Mouse (Mus musculus): ENCODE measurements at regions not wholly inside any gene's neighbourhood (a gene's known extent, or its start where the extent isn't known, plus 50 kb on each side); places are given as distances from the start of the nearest gene placed in this dataset.

GRCm38 (mm10) chr2:178636901-178637300 lies 206.6 kb downstream of the Cdh26 start:
- TF ChIP-seq CTCF (IDR thresholded peaks at IDR 0.05; ENCODE audit: extremely low read depth, insufficient read depth, low read length) (no peak), POLR2A (IDR thresholded peaks at IDR 0.05; ENCODE audit: extremely low read depth, insufficient read depth, low read length) (no peak)
- no peak overlapping the region for H3K4me3 ChIP-seq (ENCODE audit: insufficient read depth, low read length)
- H3K4me1 ChIP-seq (ENCODE audit: control insufficient read depth, insufficient read depth, low read length) = no peaks in the 10 kb centered on the region
- no peak overlapping the region for H3K27ac ChIP-seq (ENCODE audit: insufficient read depth, low read length)

GRCm38 (mm10) chr2:178642137-178643052 lies 212.1 kb downstream of the Cdh26 start:
- H3K4me1 ChIP-seq (ENCODE audit: control insufficient read depth, insufficient read depth, low read length) = no peaks in the 10 kb centered on the region; the same call in 1 of the 2 replicates
- no peak overlapping the region for H3K27ac ChIP-seq (ENCODE audit: insufficient read depth, low read length)
- H3K4me3 ChIP-seq (ENCODE audit: insufficient read depth, low read length) = no peak overlapping the region
- TF ChIP-seq CTCF (IDR thresholded peaks at IDR 0.05; ENCODE audit: extremely low read depth, insufficient read depth, low read length) (no peak), POLR2A (IDR thresholded peaks at IDR 0.05; ENCODE audit: extremely low read depth, insufficient read depth, low read length) (no peak)

GRCm38 (mm10) chr2:178643053-178643402 lies 212.7 kb downstream of the Cdh26 start:
- Histone ChIP-seq H3K4me3 (ENCODE audit: insufficient read depth, low read length) (no peak overlapping the region), H3K27ac (ENCODE audit: insufficient read depth, low read length) (no peak overlapping the region), H3K4me1 (ENCODE audit: control insufficient read depth, insufficient read depth, low read length) (no peaks in the 10 kb centered on the region; the same call in 1 of the 2 replicates)
- TF ChIP-seq CTCF (IDR thresholded peaks at IDR 0.05; ENCODE audit: extremely low read depth, insufficient read depth, low read length) (no peak), POLR2A (IDR thresholded peaks at IDR 0.05; ENCODE audit: extremely low read depth, insufficient read depth, low read length) (no peak)

GRCm38 (mm10) chr2:178643841-178644240 lies 213.5 kb downstream of the Cdh26 start:
- Histone ChIP-seq H3K4me3 (ENCODE audit: insufficient read depth, low read length) (no peak overlapping the region), H3K4me1 (ENCODE audit: control insufficient read depth, insufficient read depth, low read length) (no peaks in the 10 kb centered on the region; the same call in 1 of the 2 replicates), H3K27ac (ENCODE audit: insufficient read depth, low read length) (no peak overlapping the region)
- TF ChIP-seq POLR2A (IDR thresholded peaks at IDR 0.05; ENCODE audit: extremely low read depth, insufficient read depth, low read length) = no peak
- no peak for TF ChIP-seq CTCF (IDR thresholded peaks at IDR 0.05; ENCODE audit: extremely low read depth, insufficient read depth, low read length)

GRCm38 (mm10) chr2:178660071-178660470 lies 229.7 kb downstream of the Cdh26 start:
- no peak overlapping the region for H3K4me3 ChIP-seq (ENCODE audit: insufficient read depth, low read length)
- H3K4me1 ChIP-seq (ENCODE audit: control insufficient read depth, insufficient read depth, low read length) = no peaks in the 10 kb centered on the region
- no peak overlapping the region for H3K27ac ChIP-seq (ENCODE audit: insufficient read depth, low read length)
- TF ChIP-seq CTCF (IDR thresholded peaks at IDR 0.05; ENCODE audit: extremely low read depth, insufficient read depth, low read length) (no peak), POLR2A (IDR thresholded peaks at IDR 0.05; ENCODE audit: extremely low read depth, insufficient read depth, low read length) (no peak)

- TF ChIP-seq CTCF (IDR thresholded peaks at IDR 0.05; ENCODE audit: extremely low read depth, insufficient read depth, low read length) = no peak
- H3K27ac ChIP-seq (ENCODE audit: insufficient read depth, low read length) = no peak overlapping the region
- H3K4me1 ChIP-seq (ENCODE audit: control insufficient read depth, insufficient read depth, low read length) = no peaks in the 10 kb centered on the region
- no peak overlapping the region for H3K4me3 ChIP-seq (ENCODE audit: insufficient read depth, low read length)
Observed at GRCm38 (mm10) chr2:178662396-178662795, 232.1 kb downstream of the Cdh26 start.

- no peaks in the 10 kb centered on the region for H3K4me1 ChIP-seq (ENCODE audit: control insufficient read depth, insufficient read depth, low read length)
Observed at GRCm38 (mm10) chr2:178664977-178665376, 234.6 kb downstream of the Cdh26 start.

GRCm38 (mm10) chr2:178668451-178668850 lies 238.1 kb downstream of the Cdh26 start:
- Histone ChIP-seq H3K27ac (ENCODE audit: insufficient read depth, low read length) (no peak overlapping the region), H3K4me1 (ENCODE audit: control insufficient read depth, insufficient read depth, low read length) (no peaks in the 10 kb centered on the region), H3K4me3 (ENCODE audit: insufficient read depth, low read length) (no peak overlapping the region)
- TF ChIP-seq CTCF (IDR thresholded peaks at IDR 0.05; ENCODE audit: extremely low read depth, insufficient read depth, low read length) (no peak), POLR2A (IDR thresholded peaks at IDR 0.05; ENCODE audit: extremely low read depth, insufficient read depth, low read length) (no peak)

More at GRCm38 (mm10) chr2:178664977-178665376, 234.6 kb downstream of the Cdh26 start:
- H3K4me3 ChIP-seq (ENCODE audit: insufficient read depth, low read length) = no peak overlapping the region
- no peak overlapping the region for H3K27ac ChIP-seq (ENCODE audit: insufficient read depth, low read length)
- TF ChIP-seq CTCF (IDR thresholded peaks at IDR 0.05; ENCODE audit: extremely low read depth, insufficient read depth, low read length) (peak; percentile 80), POLR2A (IDR thresholded peaks at IDR 0.05; ENCODE audit: extremely low read depth, insufficient read depth, low read length) (no peak)

- no peak overlapping the region for H3K4me3 ChIP-seq (ENCODE audit: insufficient read depth, low read length)
- TF ChIP-seq CTCF (IDR thresholded peaks at IDR 0.05; ENCODE audit: extremely low read depth, insufficient read depth, low read length) = no peak
- TF ChIP-seq POLR2A (IDR thresholded peaks at IDR 0.05; ENCODE audit: extremely low read depth, insufficient read depth, low read length) = no peak
- no peak overlapping the region for H3K27ac ChIP-seq (ENCODE audit: insufficient read depth, low read length)
- no peaks in the 10 kb centered on the region for H3K4me1 ChIP-seq (ENCODE audit: control insufficient read depth, insufficient read depth, low read length)
Observed at GRCm38 (mm10) chr2:178670952-178671351, 240.6 kb downstream of the Cdh26 start.

GRCm38 (mm10) chr2:178673621-178674020 lies 243.3 kb downstream of the Cdh26 start:
- Histone ChIP-seq H3K4me3 (ENCODE audit: insufficient read depth, low read length) (no peak overlapping the region), H3K4me1 (ENCODE audit: control insufficient read depth, insufficient read depth, low read length) (no peaks in the 10 kb centered on the region), H3K27ac (ENCODE audit: insufficient read depth, low read length) (no peak overlapping the region)
- TF ChIP-seq CTCF (IDR thresholded peaks at IDR 0.05; ENCODE audit: extremely low read depth, insufficient read depth, low read length) = no peak
- no peak for TF ChIP-seq POLR2A (IDR thresholded peaks at IDR 0.05; ENCODE audit: extremely low read depth, insufficient read depth, low read length)
